Mouse (Mus musculus) granulocyte monocyte progenitor cell, adult 5-6 weeks (primary cell): Measurements from ENCODE around the gene Spin4. TPM values are rescaled to one million over a fixed set of nuclear protein-coding genes. Genes with fewer than 3 reads are reported as not detected.

Source experiments
- ATAC-seq: replicated peaks from 2 replicates; pipeline ENCODE4 v1.8.0; 2016; ENCODE audit warnings: mild to moderate bottlenecking, moderate TSS enrichment, inconsistent platforms; ENCODE audit not compliant: poor library complexity, severe bottlenecking
- total RNA-seq, 2 experiments: library from RNA; stranded (forward) in 1 of 2; stranded (reverse) in 1 of 2; fragments of 200-712, 200-1000 nt in 1 of 2; fragments of >200 nt in 1 of 2; fragmentation: Nextera tagmentation in 1 of 2; gene quantifications; 2 replicates each; pipeline ENCODE4 v1.2.3; 2014 to 2017

Gene Spin4
- total RNA-seq (2014; fragmentation: Nextera tagmentation) (0.19 and 0.32 TPM in 2 replicates), total RNA-seq (2017) (0.10 and 0.26 TPM in 2 replicates)

DNA sequence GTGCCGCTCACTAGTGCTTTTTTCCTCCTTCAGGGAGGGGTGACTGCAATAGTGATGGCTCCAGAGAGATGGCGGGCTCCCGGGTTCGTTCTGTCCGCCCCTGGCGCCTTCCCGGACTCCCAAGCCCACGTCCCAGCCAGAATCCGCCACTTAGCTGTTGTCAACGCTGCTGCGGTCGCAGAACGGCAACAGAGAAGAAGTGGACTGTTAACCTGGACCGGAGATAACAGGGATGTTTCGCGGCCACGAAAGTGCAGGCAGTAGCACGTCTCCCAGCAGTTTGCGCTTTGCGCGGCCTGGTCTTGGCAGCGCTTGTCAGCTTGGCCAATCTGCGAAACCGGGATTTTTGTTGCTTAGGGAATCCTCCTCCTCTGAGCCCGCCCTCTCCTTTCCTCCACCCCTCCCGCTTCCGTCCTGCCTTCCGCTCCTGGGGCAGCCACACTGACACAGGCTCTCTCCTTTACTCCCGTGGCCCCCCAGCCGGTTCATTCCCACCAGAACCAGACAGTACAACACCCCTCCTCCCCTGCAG lies at the start of gene Spin4:
TSS of gene Spin4 (minus strand) at position 322 of the 532 bp plus-strand sequence.
- peak; percentile 93 for ATAC-seq

DNA sequence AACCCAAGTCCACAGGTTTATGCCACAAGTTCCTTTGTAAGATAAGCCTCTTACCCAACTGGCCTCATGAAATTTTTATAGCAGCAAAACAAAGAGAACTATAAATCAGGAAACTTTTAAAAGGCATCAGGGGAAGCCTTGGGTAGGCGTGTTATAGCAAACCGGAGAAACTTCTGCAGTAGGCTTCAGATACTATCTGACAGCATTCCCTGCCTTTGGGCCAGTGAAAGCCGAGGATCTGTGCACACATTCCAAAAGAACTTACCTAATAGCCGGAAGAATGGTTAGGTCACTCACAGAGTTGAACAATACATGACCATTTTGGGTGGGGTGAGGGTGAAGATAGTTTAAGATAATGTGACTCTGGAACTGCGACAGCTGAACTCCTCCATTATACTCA lies 1.4 kb upstream of the Spin4 start:
- ATAC-seq, result no peak

DNA sequence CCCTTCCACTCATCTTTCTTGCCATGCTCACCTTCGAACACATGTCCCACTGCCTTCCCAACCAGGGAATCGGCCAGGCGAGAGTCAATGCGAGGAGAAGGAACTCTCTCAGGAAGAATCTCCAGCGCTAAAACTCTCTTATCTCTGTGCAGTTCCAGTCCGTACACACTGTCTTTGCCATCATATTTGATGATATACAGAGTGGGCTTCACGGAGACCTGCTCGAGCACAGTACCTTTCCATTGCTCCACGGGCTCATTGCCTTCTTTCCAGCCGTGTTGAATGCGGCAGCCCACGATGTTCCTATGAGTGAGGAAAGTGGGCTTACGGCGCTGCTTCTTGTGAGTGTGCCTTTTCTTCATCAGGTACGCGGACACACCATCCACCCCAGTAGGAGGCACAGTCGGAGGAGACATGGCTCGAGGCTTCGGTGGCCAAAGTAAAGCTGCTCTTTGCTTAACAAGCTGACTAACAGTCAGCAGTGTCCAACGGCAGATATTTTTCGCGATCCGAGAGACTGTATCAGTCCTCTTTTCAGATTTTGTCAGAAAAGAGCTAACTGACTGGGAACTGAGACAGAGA lies 612 bp downstream of the Spin4 start:
- peak; percentile 43 for ATAC-seq

DNA sequence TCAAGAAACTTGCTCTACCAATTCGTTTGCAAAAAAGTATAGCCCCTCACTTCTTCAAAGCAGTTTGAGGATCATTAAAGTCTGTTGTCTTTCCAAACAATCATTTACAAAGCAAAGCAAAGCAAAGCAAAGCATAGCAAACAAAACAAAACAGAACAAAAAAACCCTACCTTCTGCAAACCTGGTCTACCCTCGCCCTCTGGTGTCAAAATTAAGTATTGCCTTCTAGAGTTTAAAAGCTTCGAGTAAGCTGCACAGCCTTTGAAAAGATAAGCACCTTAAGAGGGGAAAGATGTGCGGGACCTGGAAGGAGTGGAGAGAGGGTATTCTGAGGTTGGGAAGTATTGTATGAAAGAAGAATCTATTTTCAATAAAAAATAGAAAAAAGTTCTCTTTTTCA lies 14.4 kb downstream of the Spin4 start:
- 0 out of 2 replicates have a peak, but pooled peaks have one; percentile 33 for ATAC-seq

DNA sequence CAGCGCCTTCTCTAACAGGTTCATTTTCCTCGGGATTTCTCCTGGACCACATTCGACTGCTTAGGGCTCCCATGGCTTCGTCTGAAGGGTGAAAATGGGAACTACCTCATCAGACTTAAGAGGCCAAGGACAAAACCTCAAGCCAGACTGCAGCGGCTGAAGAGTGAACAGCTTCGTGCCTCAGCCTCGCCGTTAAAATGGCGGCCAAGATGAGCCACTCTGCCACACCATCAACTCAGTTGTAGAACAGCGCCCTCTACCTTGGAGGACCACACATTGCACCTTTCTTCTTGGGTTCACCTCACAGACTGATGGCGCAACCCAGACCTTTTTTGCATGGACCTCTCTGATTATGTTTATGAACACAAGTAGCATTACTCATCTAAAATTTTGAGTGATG lies 27.6 kb downstream of the Spin4 start:
- ATAC-seq, result no peak

DNA sequence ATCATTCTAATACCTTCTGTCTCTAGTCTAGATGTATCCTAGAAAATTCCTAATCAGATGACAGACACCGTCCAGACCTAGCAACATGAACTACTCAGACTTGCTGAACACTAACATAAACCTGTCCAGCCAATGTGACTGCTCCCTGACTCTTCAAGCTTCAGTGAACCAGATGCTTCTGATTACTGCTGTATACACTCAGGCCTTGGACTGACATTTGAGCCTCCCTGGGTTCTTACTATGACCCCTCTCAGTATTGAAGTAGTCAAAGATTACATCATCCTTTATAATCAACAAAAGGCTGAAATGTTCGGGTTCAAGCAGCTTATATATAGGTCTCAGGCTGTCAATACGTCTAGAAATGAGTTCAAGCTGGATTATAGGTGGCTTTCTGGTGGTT lies 32.4 kb downstream of the Spin4 start:
- no peak for ATAC-seq

DNA sequence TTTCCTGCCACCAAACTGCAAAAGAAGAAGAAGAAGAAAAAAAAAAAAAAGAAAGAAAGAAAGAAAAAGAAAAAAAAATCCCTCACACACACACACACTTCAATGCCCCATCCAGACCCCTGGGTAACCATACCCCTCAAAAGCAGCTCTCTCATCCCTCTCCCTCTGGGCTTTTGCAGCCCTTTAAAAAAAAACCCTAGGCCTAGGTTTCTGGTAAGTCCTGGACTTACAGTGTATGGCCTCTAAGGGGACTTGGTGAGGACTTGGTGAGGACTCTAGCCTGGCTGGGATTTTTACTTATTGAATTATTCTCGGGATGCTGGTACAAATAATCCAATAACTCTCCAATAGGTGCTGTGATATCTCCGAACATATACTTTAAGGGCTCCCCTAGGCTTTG lies 35.6 kb downstream of the Spin4 start:
- no peak; the same call in 1 of the 2 replicates for ATAC-seq

DNA sequence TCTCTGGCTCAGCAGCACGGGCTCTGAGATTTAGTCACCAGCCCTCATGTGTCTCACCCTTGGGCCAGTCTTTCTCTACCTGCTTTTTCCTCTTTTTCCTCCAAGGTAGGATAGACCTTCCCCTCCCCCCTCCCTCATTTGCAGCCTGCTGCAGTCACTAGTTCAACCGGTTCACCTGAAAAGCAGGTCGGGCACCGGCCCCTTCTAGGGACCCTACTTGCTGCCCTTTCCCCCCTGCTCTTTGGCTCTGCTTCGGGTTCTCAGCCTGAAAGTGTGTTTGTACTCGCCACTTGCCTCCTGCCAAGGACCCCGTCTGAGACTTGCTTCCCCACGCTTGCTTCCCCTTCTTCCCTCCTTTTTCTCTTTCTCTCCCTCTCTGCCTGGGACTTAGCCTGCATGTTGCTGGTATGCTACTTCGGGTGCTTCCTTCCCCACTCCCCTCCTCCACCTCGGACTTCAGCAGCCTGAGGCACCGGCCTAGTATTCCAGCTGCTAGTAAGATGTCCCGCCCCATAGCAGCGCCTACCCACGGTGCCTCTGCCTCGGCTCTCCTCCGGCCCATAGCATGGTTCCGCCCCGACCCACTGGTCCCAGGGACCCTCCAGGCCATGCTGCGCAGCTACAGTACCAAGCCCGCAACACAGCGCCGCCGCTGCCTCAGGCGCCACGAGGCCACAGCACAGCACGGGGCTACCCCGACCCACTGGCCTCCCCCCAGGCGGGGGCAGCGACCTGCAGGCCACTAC lies 36.2 kb downstream of the Spin4 start:
- ATAC-seq, result peak; percentile 92

Other genes with a start within 250 kb of the Spin4 start
- gene Arhgef9, start 170.2 kb upstream of the Spin4 start, total RNA-seq (2014; fragmentation: Nextera tagmentation), result 0.13 and 5.2 TPM in 2 replicates
- 1.2 and 2.8 TPM in 2 replicates for gene Arhgef9, start 170.2 kb upstream of the Spin4 start, total RNA-seq (2017)